Mouse (Mus musculus): ENCODE results near the gene Efna5.

Efna5 gene

DNA sequence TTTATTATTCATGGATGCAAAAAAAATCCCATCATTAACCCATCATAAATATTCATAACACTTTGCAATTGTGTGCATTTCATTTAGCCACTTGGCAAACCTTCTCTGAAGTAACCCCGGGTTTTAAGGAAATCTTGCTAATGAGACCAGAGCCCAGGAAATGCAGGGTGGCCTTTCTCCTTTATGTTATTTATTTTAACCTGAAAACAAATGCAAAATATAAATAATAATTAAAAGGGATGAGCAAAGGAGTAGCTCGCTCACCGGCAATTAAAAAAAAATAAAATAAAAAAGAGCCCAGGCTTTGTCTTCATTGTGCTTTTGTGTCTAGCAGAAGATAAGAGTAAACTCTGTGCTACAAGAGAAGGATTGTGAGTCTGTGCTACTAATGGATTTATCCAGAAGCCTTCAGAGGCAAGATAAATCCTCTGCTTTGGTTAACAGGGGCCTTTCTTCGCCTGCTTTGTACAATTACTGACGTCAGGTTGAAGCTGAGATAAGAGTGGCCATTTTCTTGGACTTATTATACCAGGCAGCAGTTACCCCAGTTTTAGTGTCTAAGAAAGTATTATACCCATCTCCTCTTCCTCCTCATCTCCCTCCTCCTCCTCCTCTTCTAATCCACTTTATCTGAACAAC is 288.6 kb downstream of the Efna5 start:
- no peak for DNase-seq

DNA sequence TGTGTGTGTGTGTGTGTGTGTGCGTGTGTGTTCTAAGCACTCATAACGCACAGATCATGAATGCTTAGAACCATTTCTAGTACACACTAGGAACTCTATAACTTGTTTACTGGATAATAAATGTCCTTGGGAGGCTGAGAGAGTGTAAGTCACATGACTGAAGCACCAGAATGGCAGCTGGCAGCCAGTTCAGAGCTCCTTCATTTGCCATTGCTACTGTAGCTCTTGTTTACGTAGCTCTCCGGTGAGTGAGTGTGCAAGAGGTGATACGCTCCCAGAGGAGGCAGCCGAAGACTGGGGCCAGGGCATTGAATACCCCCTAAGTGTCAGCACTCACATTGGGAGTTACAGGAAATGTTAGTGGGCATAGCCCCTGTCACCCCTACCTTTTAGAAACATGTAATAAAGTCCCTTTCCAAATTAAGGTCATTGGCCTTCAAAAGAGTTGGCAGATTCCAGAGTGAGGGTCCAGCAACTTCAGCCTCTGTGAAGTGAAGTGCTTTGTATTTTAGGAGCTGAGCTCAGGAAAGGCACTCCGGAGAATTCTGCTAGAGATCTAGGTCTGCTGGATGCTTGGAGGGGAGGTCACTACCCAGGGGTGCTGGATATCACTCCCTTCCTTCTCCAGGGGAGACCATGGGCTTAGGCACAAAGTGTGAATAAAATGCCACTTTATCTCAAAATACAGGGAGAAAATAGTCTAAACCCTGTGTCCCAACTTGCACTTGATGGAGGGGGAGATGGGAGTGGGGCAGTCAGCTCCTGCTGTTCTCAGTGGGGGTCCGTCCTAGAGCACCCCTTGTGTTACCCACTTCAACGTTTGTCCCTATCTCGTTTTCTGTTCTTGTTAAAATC is 289.3 kb downstream of the Efna5 start:
- DNase-seq: no peak

DNA sequence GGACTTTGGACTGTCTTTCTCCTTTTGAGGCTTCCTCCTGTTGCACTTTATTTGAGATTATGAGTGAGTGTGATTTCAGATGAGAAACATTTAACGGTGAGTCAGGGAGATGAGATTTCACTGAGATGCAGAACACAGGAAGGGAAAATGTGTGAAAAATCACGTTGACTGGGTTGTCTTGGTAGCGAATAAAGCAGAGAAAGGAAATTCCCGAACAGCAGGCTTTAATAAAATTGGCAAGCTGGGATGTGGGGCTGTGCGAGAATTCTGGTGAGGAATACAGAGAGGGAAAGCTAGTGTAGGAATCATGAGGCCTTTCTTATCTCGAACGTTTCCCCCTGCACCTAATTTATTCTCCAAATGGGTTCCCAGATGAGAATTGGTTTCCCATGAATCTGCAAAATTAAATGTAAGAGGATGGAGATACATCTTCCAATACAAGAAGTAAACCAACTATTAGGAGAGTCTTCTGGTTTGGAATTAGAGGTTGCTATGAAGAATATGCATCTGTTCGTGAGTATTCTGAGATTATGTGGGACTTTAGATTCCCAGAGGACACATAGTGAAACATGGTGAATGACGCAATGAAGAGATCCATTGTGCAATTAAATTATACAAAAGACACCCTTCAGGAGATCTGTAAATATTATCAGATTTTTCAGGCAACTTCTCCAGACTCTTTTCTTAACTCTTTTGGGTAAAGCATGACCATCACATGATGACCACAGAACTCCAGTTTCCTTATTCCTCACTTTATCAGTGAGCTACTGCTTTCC is 290.2 kb downstream of the Efna5 start:
- peak; percentile 27 for DNase-seq

DNA sequence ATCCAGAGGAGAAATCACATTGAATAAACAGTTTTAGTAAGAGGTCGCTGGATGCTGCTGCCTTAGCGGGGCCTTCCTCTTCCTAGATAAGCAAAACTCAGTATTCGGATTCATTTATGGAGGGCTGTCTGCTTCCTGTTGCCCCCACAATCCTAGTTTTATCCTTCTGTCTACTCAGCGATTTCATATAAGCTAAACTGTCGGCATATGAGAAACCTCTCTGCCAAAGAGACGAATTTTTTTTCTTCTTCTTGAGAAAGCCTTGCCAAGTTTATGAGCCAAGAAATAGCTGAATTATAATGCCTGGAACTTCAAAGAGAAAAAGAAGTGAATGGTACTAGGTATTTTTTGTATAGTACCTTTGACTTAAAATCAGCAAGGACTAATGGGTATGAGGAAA is 301.0 kb downstream of the Efna5 start:
- no peak for DNase-seq

DNA sequence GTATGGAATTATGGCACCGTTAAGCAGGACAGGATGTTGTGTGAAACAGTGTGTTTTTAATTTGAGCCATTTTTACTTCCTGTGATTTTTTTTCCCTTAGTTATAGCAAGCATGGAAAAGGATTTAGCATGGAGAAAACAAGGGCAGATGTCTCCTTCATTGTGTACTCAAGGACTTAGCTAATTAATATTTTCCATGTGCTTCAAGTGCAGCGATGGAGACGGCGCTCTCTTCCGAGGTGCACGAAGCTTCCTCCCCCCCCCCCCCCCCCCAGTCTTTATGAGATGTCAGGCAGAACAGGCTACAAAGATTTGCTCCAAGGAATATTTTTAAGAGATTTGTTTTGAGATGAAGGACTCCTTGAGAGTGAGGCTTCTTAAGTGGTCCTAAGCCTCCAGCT is 301.5 kb downstream of the Efna5 start:
- DNase-seq: no peak

DNA sequence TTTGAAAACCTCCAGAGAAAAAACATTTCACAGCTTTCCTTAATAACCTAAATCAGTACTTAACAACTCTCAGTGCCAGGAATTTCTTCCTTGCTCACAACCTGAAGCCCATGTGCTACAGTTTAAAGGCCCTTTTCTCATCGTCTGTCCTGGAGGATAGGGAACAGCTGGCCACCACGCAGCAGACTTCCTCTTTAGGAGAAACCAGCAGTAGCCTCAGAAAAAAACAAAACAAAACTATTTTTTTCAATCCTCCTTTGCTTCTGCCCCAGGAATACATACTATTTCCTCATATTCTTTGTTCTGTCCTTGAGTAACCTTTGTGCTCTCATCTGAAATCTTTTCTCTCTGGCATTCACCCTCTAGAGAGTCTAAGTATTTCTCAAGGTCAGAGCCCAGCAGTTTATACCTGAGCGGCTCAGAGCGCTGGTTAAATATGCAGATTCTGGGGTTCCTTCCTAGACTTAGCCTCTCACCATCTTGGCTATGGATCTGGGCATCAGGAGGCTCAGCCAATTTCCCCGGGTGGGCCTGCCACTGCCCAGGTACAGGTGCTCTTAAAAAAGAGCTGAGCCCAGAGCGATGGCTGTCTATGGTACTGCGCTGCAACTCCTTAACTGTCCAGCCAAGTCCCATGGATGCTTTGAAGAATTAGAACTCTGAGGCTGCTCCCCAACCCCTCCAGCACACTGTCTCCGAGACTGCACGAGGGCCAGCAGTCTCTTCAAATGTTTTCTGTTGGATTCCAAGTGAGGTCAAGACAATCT is 306.4 kb downstream of the Efna5 start:
- DNase-seq: no peak

DNA sequence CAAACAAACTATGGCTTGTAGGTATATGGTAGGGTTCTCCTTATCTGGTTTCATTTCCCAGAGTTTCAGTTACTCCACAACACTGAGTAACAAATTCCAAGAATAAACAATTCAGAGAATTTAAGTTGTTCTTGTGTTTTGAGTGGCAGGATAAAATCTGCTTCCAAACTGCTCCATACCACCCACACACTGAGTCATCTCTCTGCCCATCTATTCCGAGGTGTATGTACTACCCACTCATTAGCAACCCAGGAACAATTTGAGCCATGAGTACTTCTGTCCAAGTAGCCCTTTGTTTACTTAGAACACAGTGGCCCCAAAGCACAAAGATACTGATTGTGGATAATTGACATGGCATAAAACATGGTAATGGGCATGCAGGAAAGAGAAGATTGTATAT is 311.0 kb downstream of the Efna5 start:
- peak; percentile 26 for DNase-seq

DNA sequence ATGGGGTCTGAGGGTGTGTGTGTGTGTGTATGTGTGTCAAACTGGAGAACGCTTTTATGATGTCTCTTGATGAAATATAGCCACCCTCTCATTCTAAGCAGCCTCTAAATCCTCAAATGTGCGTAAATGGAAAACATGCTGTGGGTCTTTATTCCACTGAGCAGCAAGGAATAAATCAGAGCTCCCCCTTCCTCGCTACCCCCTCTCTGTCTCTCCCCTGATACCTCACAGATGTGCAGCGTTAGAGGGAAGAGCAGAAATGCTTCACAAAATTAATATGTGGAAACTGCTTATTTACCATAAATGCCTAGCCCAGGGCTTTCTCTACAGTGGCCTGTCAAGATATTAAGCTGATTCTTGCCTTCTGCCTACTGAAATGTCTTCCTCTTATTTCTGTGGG is 313.1 kb downstream of the Efna5 start:
- no peak for DNase-seq

DNA sequence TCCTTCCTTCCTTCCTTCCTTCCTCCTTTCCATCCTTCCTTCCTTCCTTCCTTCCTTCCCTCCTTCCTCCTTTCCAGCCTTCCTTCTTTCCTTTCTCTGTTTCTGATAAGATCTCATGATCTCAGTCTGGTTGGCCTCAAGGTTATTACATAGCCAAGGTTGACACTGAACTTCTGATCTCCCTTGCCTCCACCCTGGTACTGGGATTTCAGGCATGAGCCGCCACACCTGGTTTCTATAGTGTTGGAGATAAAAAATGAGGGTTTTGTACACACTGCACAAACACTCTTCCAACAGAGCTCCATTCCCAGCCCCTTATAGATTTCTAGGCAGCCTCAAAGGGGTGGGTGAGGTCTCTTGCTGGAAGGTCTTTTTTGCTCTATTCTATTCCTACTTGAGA is 315.5 kb downstream of the Efna5 start:
- no peak for DNase-seq

DNA sequence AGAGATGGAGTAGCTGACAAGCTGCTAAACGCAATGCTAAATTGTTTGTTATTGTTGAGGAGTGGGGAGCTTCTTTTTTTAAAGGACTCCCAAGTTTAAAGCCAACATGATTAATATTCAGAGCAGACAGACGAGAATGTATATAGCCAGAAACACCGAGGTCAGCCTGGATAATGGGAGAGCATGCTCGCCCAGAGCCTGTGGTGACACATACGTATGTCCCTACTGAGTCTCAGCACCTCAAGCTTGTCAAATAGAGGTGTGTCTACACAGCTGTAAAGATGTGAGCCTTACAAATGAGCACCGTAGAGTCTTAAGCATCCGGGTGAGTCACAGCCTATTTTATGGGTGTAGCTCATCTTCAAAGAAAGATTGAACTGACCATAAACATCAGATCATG is 318.7 kb downstream of the Efna5 start:
- DNase-seq: no peak

DNA sequence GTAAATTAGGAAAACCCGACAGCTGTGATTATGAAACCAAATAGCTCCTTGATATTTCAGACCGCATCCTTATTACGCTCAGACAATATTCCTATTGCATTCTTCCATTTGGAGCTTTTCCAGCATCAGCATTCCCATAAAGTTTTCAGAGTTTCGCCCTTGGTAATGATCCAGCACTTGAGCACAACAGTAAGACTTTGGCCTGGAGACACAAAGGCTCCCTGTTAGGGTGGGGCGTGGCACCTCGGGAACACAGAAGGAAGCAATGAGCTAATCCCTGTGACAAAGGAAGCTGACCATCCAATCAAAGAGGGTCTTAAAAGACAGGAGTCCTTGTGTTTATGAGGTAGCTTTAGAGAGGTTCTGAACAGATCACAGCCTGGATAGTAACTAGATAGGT is 323.9 kb downstream of the Efna5 start:
- no peak for DNase-seq

Data from layer of hippocampus, adult 9-11 months (tissue).